Mouse (Mus musculus): ENCODE measurements around the gene Prss29. TPM values are rescaled to one million over a fixed set of nuclear protein-coding genes. Genes with fewer than 3 reads are reported as not detected.

The Prss29 gene
- polyA plus RNA-seq, 1 experiment from 2014 or later: not detected

- 86% methylated on average over 5 of the region's 5 CpGs for WGBS
- no peak overlapping the region for H3K27ac ChIP-seq
- ATAC-seq (ENCODE audit: low FRiP score): no peak
Observed at GRCm38 (mm10) chr17:25293495-25293894, 25.0 kb upstream of the Prss29 start.

GRCm38 (mm10) chr17:25294111-25294510 is 24.3 kb upstream of the Prss29 start:
- no peaks in the 10 kb centered on the region for H3K36me3 ChIP-seq
- WGBS: 48% methylated on average over 1 of the region's 1 CpGs
- ATAC-seq (ENCODE audit: low FRiP score): no peak
- no peak overlapping the region for H3K4me3 ChIP-seq
- no peaks in the 10 kb centered on the region for H3K4me1 ChIP-seq (replicated peaks)
- H3K27ac ChIP-seq: no peak overlapping the region
- H3K9me3 ChIP-seq: no peaks in the 10 kb centered on the region
- no peak overlapping the region for H3K9ac ChIP-seq
- H3K4me2 ChIP-seq: no peak overlapping the region
- H3K27me3 ChIP-seq: no peaks in the 10 kb centered on the region

More at GRCm38 (mm10) chr17:25293495-25293894, 25.0 kb upstream of the Prss29 start:
- H3K36me3 ChIP-seq: no peaks in the 10 kb centered on the region
- no peak overlapping the region for H3K9ac ChIP-seq
- no peak overlapping the region for H3K4me3 ChIP-seq
- H3K27me3 ChIP-seq: no peaks in the 10 kb centered on the region
- H3K4me2 ChIP-seq: no peak overlapping the region
- no peaks in the 10 kb centered on the region for H3K9me3 ChIP-seq
- no peaks in the 10 kb centered on the region for H3K4me1 ChIP-seq (replicated peaks)

GRCm38 (mm10) chr17:25298094-25298493 is 20.4 kb upstream of the Prss29 start, which contains the start of gene Prss34:
Gene Prss34, plus strand, starts transcription at chr17:25298394.
- no peaks in the 10 kb centered on the region for H3K27me3 ChIP-seq
- no peak for ATAC-seq (ENCODE audit: low FRiP score)
- 82% methylated on average over 5 of the region's 5 CpGs for WGBS
- H3K4me1 ChIP-seq (replicated peaks): no peaks in the 10 kb centered on the region
- no peak within 1 kb of the TSS for H3K4me3 ChIP-seq
- H3K9me3 ChIP-seq: no peaks in the 10 kb centered on the region
- no peak within 1 kb of the TSS for H3K27ac ChIP-seq
- H3K36me3 ChIP-seq: no peaks in the 10 kb centered on the region
- H3K4me2 ChIP-seq: no peak within 1 kb of the TSS
- H3K9ac ChIP-seq: no peak within 1 kb of the TSS

- H3K4me2 ChIP-seq: no peak within 1 kb of the TSS
- no peaks in the 10 kb centered on the region for H3K36me3 ChIP-seq
- no peaks in the 10 kb centered on the region for H3K4me1 ChIP-seq (replicated peaks)
- WGBS: 86% methylated on average over 4 of the region's 4 CpGs
- no peak within 1 kb of the TSS for H3K4me3 ChIP-seq
- H3K27me3 ChIP-seq: no peaks in the 10 kb centered on the region
- no peak for ATAC-seq (ENCODE audit: low FRiP score)
- H3K27ac ChIP-seq: no peak within 1 kb of the TSS
- no peaks in the 10 kb centered on the region for H3K9me3 ChIP-seq
- no peak within 1 kb of the TSS for H3K9ac ChIP-seq
Observed at GRCm38 (mm10) chr17:25308346-25308745, 10.1 kb upstream of the Prss29 start, which contains the start of gene Prss28. Gene Prss28, plus strand, starts transcription at chr17:25308646.

DNA sequence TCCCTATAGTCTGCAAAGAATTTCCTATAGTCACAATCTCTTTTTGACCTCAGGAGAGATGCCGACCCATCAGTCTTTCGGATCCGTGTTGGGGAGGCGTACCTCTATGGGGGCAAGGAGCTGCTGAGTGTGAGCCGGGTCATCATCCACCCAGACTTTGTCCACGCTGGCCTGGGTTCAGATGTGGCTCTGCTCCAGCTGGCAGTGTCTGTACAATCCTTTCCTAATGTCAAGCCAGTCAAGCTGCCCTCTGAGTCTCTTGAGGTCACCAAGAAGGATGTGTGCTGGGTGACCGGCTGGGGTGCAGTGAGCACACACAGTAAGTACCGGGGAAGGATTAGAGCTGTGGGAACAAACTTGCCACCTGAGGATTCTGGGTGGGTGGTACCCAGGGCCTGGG is 2.4 kb downstream of the Prss29 start:
- Histone ChIP-seq H3K4me3 (no peak overlapping the region), H3K36me3 (no peaks in the 10 kb centered on the region), H3K27ac (no peak overlapping the region), H3K4me2 (no peak overlapping the region), H3K4me1 (replicated peaks) (no peaks in the 10 kb centered on the region), H3K9me3 (no peaks in the 10 kb centered on the region), H3K27me3 (0 out of 2 replicates have a peak, but pooled peaks cover 2% of the 10 kb centered on the region), H3K9ac (no peak overlapping the region)
- 91% methylated on average over 8 of the region's 8 CpGs for WGBS
- no peak for ATAC-seq (ENCODE audit: low FRiP score)

DNA sequence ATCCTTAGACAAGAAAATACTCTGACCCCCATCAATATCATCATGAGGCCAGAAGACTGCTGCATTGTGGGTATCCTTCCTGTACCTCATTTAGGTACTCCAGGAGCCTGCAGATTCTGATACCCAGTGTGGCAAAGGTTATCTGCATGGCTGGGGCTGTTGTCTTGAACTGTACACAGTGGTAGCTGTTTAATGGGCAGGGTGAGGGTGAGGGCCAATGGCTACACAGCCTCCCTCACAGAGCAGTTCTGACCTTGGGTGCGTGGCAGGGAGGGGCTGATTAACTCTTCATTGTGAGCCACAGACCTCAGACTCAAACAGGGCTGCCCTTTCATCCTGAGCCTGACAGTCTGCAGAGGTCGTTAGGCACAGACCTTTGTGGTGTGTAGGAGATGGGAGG is 4.5 kb downstream of the Prss29 start:
- no peaks in the 10 kb centered on the region for H3K4me1 ChIP-seq (replicated peaks)
- WGBS: 28% methylated on average over 2 of the region's 2 CpGs
- H3K36me3 ChIP-seq: no peaks in the 10 kb centered on the region
- no peak overlapping the region for H3K9ac ChIP-seq
- H3K27ac ChIP-seq: no peak overlapping the region
- 0 out of 2 replicates have a peak, but pooled peaks cover 2% of the 10 kb centered on the region for H3K27me3 ChIP-seq
- no peak overlapping the region for H3K4me2 ChIP-seq
- no peaks in the 10 kb centered on the region for H3K9me3 ChIP-seq
- H3K4me3 ChIP-seq: no peak overlapping the region
- ATAC-seq (ENCODE audit: low FRiP score): no peak

- H3K4me3 ChIP-seq: no peak overlapping the region
- 78% methylated on average over 9 of the region's 9 CpGs for WGBS
Observed at GRCm38 (mm10) chr17:25332321-25332720, 13.9 kb downstream of the Prss29 start.

GRCm38 (mm10) chr17:25333943-25334342 is 15.5 kb downstream of the Prss29 start:
- WGBS: 2% methylated on average over 8 of the region's 8 CpGs
- no peaks in the 10 kb centered on the region for H3K4me1 ChIP-seq (replicated peaks)
- H3K4me2 ChIP-seq: no peak overlapping the region
- peaks cover 39% of the 10 kb centered on the region for H3K27me3 ChIP-seq
- H3K9me3 ChIP-seq: no peaks in the 10 kb centered on the region
- H3K9ac ChIP-seq: peak overlapping the region; percentile 55; the same call in 1 of the 2 replicates
- ATAC-seq (ENCODE audit: low FRiP score): peak; percentile 59; the same call in 1 of the 2 replicates
- no peak overlapping the region for H3K27ac ChIP-seq
- H3K36me3 ChIP-seq: no peaks in the 10 kb centered on the region
- no peak overlapping the region for H3K4me3 ChIP-seq

More at GRCm38 (mm10) chr17:25332321-25332720, 13.9 kb downstream of the Prss29 start:
- Histone ChIP-seq H3K27me3 (peaks cover 39% of the 10 kb centered on the region), H3K36me3 (no peaks in the 10 kb centered on the region), H3K9ac (no peak overlapping the region), H3K4me1 (replicated peaks) (no peaks in the 10 kb centered on the region), H3K9me3 (no peaks in the 10 kb centered on the region), H3K4me2 (no peak overlapping the region), H3K27ac (no peak overlapping the region)
- no peak for ATAC-seq (ENCODE audit: low FRiP score)

DNA sequence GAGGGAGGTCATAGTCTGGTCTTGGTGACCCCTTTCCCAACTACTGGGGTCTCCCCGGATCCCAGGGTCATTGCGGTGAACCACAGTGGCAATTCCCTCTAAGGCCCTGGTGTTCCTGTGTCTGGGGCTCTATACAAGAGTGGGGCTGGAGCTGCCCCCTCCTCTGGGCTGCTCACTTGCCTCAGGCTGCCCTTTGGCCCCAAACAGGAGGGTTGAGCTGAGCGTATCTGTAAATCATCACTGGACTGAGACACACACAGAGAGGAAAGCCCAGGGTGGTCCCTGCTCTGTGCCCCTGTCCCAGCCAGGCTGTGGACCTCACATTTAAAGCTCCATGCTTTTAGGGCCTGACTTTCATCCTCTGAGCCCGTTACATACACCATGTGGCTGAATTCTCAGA is 19.8 kb downstream of the Prss29 start:
- H3K4me2 ChIP-seq: no peak overlapping the region
- H3K4me3 ChIP-seq: no peak overlapping the region
- no peaks in the 10 kb centered on the region for H3K9me3 ChIP-seq
- H3K27ac ChIP-seq: no peak overlapping the region
- H3K36me3 ChIP-seq: no peaks in the 10 kb centered on the region
- WGBS: 80% methylated on average over 4 of the region's 4 CpGs
- peaks cover 15% of the 10 kb centered on the region; the same call in 1 of the 2 replicates for H3K27me3 ChIP-seq
- no peak overlapping the region for H3K9ac ChIP-seq
- H3K4me1 ChIP-seq (replicated peaks): no peaks in the 10 kb centered on the region
- ATAC-seq (ENCODE audit: low FRiP score): no peak

DNA sequence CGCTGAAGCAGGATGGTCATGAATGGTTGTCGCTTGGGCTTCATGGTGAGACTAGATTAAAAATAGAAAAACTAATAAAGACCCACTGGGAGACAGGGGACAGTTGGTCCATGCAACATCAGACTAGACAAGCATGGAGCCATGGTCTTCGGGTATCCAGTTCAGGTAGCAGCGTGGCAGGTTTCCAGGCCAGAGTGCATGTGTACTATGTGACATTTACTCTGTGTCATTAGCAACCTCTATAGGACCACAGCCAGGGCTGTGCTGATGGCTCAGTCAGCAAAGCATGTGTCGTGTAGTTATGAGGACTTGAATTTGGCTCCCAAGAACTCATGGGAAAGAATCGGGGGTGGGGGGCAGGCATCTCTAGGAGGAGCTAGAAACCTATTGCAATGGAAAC is 21.5 kb downstream of the Prss29 start:
- no peak for ATAC-seq (ENCODE audit: low FRiP score)
- Histone ChIP-seq H3K4me3 (no peak overlapping the region), H3K4me2 (no peak overlapping the region), H3K4me1 (replicated peaks) (no peaks in the 10 kb centered on the region), H3K36me3 (no peaks in the 10 kb centered on the region), H3K9ac (no peak overlapping the region), H3K27me3 (peaks cover 2% of the 10 kb centered on the region; the same call in 1 of the 2 replicates), H3K9me3 (no peaks in the 10 kb centered on the region), H3K27ac (no peak overlapping the region)
- 89% methylated on average over 6 of the region's 6 CpGs for WGBS

DNA sequence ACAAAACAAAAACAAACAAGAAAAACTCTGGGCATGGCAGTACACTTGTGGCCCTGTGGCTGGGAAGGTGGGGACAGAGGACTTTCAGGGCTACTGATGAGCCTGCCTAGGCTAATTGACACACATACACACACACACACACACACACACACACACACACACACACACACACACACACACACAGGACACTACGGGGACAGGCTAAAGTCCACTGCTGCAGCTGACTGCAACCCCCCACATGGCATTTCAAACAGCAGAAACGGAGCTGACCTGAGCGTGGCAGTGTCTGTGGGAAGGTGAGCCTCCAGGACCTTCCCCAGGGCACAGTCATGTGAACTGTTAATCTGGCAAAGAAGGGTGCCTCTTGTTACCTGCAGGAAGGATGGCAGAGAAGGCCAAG is 23.0 kb downstream of the Prss29 start:
- no peaks in the 10 kb centered on the region for H3K9me3 ChIP-seq
- H3K4me3 ChIP-seq: no peak overlapping the region
- no peak overlapping the region for H3K27ac ChIP-seq
- no peak overlapping the region for H3K4me2 ChIP-seq
- H3K9ac ChIP-seq: no peak overlapping the region
- ATAC-seq (ENCODE audit: low FRiP score): no peak
- no peaks in the 10 kb centered on the region for H3K27me3 ChIP-seq
- no peaks in the 10 kb centered on the region for H3K4me1 ChIP-seq (replicated peaks)
- H3K36me3 ChIP-seq: no peaks in the 10 kb centered on the region
- 52% methylated on average over 3 of the region's 3 CpGs for WGBS

DNA sequence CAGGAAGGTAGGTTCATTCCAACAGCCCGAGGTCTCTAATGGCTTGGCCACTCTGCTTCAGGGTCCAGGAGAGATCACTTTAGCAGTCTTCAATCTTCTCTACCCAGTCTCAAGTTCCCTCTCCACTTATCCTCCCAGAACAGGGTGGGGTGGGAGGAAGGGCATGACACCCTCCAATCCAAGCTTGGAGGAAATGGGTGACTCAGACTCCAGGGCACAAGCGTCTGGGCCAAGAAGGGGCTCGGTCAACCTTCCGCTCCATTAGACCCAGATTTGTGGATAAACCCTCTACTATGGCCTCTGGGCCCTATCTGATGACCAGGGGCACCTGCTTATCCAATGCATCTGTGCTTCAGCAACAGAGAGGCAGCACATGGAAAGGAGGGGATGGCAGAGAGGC is 27.0 kb downstream of the Prss29 start, which contains the start of gene Tpsab1:
Tpsab1 (minus strand) TSS at position 101 of the 400 bp plus-strand sequence.
- H3K4me2 ChIP-seq: no peak within 1 kb of the TSS
- H3K9me3 ChIP-seq: no peaks in the 10 kb centered on the region
- H3K27me3 ChIP-seq: no peaks in the 10 kb centered on the region
- H3K4me3 ChIP-seq: no peak within 1 kb of the TSS
- no peaks in the 10 kb centered on the region for H3K36me3 ChIP-seq
- H3K4me1 ChIP-seq (replicated peaks): no peaks in the 10 kb centered on the region
- H3K27ac ChIP-seq: no peak within 1 kb of the TSS
- H3K9ac ChIP-seq: no peak within 1 kb of the TSS
- no peak for ATAC-seq (ENCODE audit: low FRiP score)
- WGBS: 91% methylated on average over 4 of the region's 4 CpGs

- Histone ChIP-seq H3K36me3 (no peaks in the 10 kb centered on the region), H3K4me2 (no peak overlapping the region), H3K27ac (no peak overlapping the region), H3K9ac (no peak overlapping the region), H3K4me1 (replicated peaks) (no peaks in the 10 kb centered on the region), H3K9me3 (no peaks in the 10 kb centered on the region), H3K4me3 (no peak overlapping the region), H3K27me3 (0 out of 2 replicates have a peak, but pooled peaks cover 3% of the 10 kb centered on the region)
- WGBS: 85% methylated on average over 2 of the region's 2 CpGs
- no peak for ATAC-seq (ENCODE audit: low FRiP score)
Observed at GRCm38 (mm10) chr17:25361291-25361690, 42.8 kb downstream of the Prss29 start.
